Mouse (Mus musculus): Measurements from ENCODE around the gene Slc4a10.

Slc4a10 gene

DNA sequence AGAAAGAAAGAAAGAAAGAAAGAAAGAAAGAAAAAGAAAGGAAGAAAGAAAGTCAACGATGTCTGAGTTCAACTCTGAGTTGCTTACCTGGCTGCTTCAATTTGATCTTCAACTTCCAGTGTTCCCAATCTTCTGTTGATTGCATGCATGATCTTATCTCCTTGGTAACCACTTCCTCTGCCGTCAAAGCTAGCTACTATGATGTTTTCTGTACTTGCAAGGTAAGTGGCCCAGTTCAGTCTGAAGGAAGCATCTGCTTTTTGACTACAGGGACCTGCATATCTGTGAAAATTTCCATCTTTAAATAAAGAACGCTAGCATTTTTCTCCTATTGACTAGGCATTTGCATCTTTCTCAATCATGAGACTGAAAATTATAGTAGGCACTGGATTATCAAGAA is 305.8 kb downstream of the Slc4a10 start:
- no peak for DNase-seq (ENCODE audit: low spot score)

- no peak for DNase-seq (ENCODE audit: low spot score)
Observed at GRCm38 (mm10) chr2:62355766-62356165, 309.5 kb downstream of the Slc4a10 start.

GRCm38 (mm10) chr2:62356606-62357005 is 310.3 kb downstream of the Slc4a10 start:
- no peak for DNase-seq (ENCODE audit: low spot score)

- DNase-seq (ENCODE audit: low spot score): no peak
Observed at GRCm38 (mm10) chr2:62357259-62357658, 311.0 kb downstream of the Slc4a10 start.

DNA sequence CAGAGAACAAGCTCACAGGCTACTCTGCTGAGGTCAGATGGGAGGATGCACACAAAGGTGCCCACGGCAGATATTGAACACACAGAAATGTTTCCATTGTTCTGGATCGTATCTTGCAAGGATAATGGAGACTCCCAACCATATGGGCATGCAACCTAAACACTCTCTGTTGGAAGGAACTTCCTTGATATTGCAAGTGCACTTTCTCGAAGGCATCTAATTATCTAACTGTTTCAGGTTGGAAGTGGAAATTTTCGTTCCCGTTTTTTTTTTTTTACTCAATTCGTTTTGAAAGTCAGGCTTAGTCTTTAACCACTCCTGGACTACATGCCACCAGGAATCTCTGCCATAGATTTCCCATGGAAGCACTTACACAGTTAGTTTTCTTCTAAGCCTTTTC is 314.6 kb downstream of the Slc4a10 start:
- DNase-seq (ENCODE audit: low spot score): no peak

DNA sequence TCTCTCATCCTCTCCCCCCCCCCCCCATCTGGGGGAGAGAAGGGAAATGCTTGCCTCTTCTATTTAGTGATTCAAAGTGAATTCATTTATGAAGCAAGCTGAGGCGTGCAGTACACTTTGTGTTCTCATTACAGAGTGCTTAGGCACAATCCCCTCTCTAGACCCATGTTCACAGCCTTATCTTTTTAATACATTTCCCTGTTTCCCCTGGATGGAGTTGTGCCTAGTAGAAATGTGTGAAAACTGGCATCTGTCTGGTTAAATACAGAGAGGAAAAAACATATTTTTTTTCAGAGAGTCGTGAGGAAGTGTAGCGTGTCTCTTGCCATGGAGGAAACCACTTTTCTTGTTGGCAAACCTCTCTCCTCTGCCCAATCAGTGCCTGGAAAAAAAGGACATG is 315.3 kb downstream of the Slc4a10 start:
- no peak for DNase-seq (ENCODE audit: low spot score)

DNA sequence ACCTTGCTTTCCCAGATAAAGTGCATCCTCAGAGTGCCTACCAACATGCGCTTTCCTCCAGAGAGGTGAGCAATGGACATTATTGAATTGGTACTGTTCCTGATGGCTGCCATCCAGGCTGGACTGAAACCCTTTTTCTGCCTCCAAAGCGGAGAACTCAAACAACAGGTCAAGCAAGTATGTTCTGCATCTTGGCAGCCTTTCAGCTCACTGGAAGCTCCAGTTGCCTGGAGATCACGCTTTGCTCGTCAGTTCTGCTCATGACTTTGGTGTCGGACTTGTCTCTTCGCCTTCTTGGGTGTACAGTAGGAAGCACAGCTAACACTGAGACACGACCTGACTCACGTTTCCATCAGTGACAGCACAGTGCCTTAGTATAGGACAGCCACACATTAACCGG is 315.9 kb downstream of the Slc4a10 start:
- no peak for DNase-seq (ENCODE audit: low spot score)

DNA sequence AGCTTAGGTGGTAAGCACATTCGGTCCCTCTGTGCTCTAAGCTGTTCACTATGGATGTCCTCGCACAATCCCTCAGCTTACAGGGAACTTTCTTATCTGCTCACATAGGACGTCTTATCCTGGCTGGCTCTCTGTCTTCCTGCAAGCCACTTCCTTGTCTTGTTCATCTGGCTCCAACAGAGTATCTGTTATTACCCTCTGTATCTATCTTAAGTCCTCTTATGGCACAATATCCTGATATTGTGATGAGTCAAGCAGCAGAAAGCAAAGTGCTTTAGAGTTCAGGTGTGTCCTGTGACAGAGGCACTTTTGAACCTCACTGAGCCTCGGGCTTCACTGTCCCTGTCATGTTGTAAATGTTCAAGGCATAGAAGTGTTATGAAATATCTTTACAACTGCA is 317.3 kb downstream of the Slc4a10 start:
- no peak for DNase-seq (ENCODE audit: low spot score)

- DNase-seq (ENCODE audit: low spot score): no peak
Observed at GRCm38 (mm10) chr2:62368349-62369053, 322.2 kb downstream of the Slc4a10 start.

DNA sequence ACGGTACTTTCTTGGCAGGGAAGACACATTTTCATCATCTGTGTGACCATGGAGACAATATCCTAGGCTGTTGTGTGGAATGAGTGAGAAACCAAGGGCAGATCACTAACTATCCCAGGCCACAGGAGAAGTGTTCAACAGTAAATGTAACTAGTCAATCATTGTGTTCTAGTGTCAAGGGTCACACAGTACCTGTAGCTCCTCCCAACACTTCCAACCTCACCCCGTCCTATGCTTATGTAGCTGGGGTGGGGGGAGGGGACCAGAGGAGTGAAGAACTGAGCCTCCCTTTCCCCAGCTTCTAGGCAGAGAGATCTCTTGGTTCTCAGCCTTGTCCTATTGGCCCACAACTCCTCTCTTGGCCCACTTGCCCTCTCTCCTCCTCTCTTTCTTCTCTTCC is 323.8 kb downstream of the Slc4a10 start:
- no peak for DNase-seq (ENCODE audit: low spot score)

DNA sequence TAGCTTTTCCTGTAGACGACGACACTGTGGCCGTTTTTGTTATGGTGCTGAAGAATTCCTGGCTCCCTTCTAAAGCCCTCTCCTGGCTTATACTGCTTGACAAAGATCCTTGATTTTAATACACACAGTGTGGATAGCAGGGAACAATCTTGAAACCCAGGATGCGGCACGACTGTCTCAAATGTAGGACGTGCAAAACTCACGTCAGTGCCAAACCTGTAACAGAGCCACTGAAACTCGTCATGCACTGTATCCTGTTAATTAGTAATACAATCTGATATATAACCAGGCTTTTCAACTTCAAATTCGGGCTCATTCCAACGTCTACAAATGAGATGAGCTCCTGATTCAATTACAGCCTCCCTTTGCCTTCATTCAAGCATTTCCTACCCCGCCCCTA is 327.4 kb downstream of the Slc4a10 start:
- no peak for DNase-seq (ENCODE audit: low spot score)
